Mouse (Mus musculus) bone marrow, adult 2 months (tissue): ENCODE data around the gene Fnip2.

ENCODE experiments used
- CTCF ChIP-seq: fragments of 200-500 bp; IDR thresholded peaks from 2 replicates; pipeline ENCODE4 v1.5.1; 2011; ENCODE audit warnings: low read length, control low read depth; ENCODE audit not compliant: control insufficient read depth, insufficient read depth
- POLR2A ChIP-seq: fragments of 200-500 bp; IDR thresholded peaks from 2 replicates; pipeline ENCODE4 v1.6.1; 2011; ENCODE audit warnings: low read depth, mild to moderate bottlenecking, control low read depth, low read length, borderline replicate concordance; ENCODE audit not compliant: control insufficient read depth

DNA sequence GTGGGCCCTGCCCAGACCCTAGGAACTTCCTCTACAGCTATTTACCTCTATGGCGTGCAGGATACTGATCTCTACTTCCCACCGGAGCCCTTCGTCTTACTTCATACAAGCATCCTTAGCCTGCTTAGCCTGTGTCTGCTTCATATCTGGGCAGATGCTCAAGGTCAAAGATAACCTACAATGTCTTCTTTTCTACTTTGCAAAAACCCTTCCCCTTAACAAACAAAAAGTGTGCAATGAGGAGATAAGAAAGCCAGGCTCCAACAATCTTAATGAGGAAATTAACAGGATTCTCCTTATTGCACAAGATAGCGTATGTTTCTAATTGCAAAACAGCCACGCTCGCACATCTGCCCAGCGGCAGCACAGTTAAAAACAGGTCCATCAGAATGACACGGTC, 89.2 kb downstream of the Fnip2 start:
- TF ChIP-seq CTCF (no peak), POLR2A (no peak)
